Mouse (Mus musculus): ENCODE data around the gene Frmpd4. TPM values are rescaled to one million over a fixed set of nuclear protein-coding genes. Genes with fewer than 3 reads are reported as not detected.

The Frmpd4 gene
- 0.75 and 0.89 TPM in 2 replicates for polyA plus RNA-seq (2012; rRNA removed)

DNA sequence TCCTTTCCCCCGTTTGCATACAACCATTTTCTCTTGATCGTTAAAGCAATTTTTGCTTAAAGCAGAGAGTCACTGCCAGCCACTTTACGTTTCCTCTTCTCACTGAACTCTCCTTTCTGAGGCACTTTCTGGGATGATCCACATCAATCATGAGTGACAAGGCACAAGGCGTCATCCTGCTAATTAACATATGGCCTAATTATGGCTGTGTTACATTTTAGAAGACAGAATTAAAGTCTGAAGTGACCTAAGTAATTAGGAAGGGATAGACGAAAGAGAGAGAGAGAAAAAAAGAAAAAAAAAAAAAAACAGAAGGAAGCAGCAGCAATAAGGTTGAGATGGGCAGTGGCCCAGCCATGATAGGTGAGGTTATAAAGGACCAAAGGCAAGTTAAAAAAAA is at the start of gene Frmpd4:
Gene Frmpd4 (minus strand): TSS at position 101 of the 400 bp plus-strand sequence.

Other genes with a start within 250 kb of the Frmpd4 start
- gene Msl3, start 96.7 kb upstream of the Frmpd4 start, polyA plus RNA-seq (2012; rRNA removed) = 23.8 and 24.7 TPM in 2 replicates
- gene Arhgap6, start 217.9 kb upstream of the Frmpd4 start, polyA plus RNA-seq (2012; rRNA removed) = 0.92 and 1.2 TPM in 2 replicates